Mouse (Mus musculus): Measurements from ENCODE around the gene Wdpcp.

- TF ChIP-seq CTCF (IDR thresholded peaks at IDR 0.05; ENCODE audit: borderline replicate concordance, extremely low read depth, insufficient read depth, insufficient read length) (no peak), POLR2A (IDR thresholded peaks at IDR 0.05; ENCODE audit: borderline replicate concordance, extremely low read depth, insufficient read depth, insufficient read length, poor library complexity, severe bottlenecking) (no peak)
These were observed 254.5 kb downstream of the Wdpcp start for GRCm38 (mm10) chr11:21826521-21826920.
